Mouse (Mus musculus) intestine, embryonic 16.5 days (tissue): ENCODE measurements around the gene Ptprn2. TPM values are rescaled to one million over a fixed set of nuclear protein-coding genes. Genes with fewer than 3 reads are reported as not detected.

Experiments used
- ATAC-seq: fragments of 200-750 bp; cut with Nextera tagmentation; 2 replicates; pipeline ENCODE4 v1.8.0; 2017; ENCODE audit warnings: moderate TSS enrichment, moderate library complexity
- H3K27ac ChIP-seq: fragments of 300-500 bp; sonication (generic); 2 replicates; pipeline ENCODE4 v1.5.1; 2014; ENCODE audit warnings: mild to moderate bottlenecking, low read length
- H3K27me3 ChIP-seq: fragments of 300-500 bp; sonication (generic); replicated peaks from 2 replicates; pipeline ENCODE4 v1.6.1; 2014; ENCODE audit warnings: low read length, control low read depth, mixed read lengths; ENCODE audit not compliant: control insufficient read depth, insufficient read depth
- H3K36me3 ChIP-seq: fragments of 300-500 bp; sonication (generic); 2 replicates; pipeline ENCODE4 v1.6.1; 2014; ENCODE audit warnings: low read length, control low read depth; ENCODE audit not compliant: control insufficient read depth, insufficient read depth
- H3K4me1 ChIP-seq: fragments of 300-500 bp; sonication (generic); 2 replicates; pipeline ENCODE4 v1.6.1; 2014; ENCODE audit warnings: low read length, control low read depth, mixed read lengths; ENCODE audit not compliant: control insufficient read depth, insufficient read depth
- H3K4me2 ChIP-seq: fragments of 300-500 bp; sonication (generic); 2 replicates; pipeline ENCODE4 v1.6.1; 2014; ENCODE audit warnings: low read depth, low read length, control low read depth
- H3K4me3 ChIP-seq: fragments of 300-500 bp; sonication (generic); 2 replicates; pipeline ENCODE4 v1.5.1; 2014; ENCODE audit warnings: mild to moderate bottlenecking, low read length
- H3K9ac ChIP-seq: fragments of 300-500 bp; sonication (generic); 2 replicates; pipeline ENCODE4 v1.6.1; 2014; ENCODE audit warnings: low read depth, low read length
- H3K9me3 ChIP-seq: fragments of 300-500 bp; sonication (generic); 2 replicates; pipeline ENCODE4 v1.6.1; 2016; ENCODE audit warnings: low read length, control low read depth; ENCODE audit not compliant: control insufficient read depth
- WGBS: fragments of 180-500 bp; shearing (Covaris S2); extraction: QIAGEN DNeasy Blood & Tissue Kit; methylation state at CpG from one replicate; pipeline ENCODE4 v1.1.7; 2014; 5-methylcytosine and 5-hydroxymethylcytosine counted together
- polyA plus RNA-seq: library from polyadenylated mRNA; unstranded; fragments of >200 nt; fragmentation: Nextera tagmentation; extraction: Ambion mirVana; gene quantifications from 2 replicates; pipeline ENCODE4 v1.2.1, GENCODE M21; 2015

Ptprn2 gene
- polyA plus RNA-seq, 1 experiment from 2014 or later, result 1.8 TPM

DNA sequence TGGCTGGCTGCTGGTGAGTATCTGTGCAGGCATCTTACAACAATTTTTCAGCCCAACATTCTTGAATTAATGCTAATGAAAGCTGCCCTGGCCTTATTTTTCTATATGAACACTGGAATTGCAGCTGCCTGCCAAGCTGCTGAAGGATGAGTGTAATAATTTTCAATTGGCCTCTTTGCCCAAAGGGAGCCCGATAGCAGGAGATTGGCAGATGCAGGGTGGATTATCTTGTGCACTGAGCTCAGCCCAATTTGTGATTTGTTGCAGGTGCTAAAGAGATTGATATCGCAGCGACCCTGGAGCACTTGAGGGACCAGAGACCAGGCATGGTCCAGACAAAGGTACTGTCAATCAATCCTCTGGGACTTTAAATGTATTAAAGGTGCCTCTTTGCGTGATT, 783.8 kb downstream of the Ptprn2 start:
- WGBS, result 72% methylated on average over 4 of the region's 4 CpGs
- Histone ChIP-seq H3K4me1 (no peaks in the 10 kb centered on the region), H3K36me3 (no peaks in the 10 kb centered on the region)

GRCm38 (mm10) chr12:117270199-117270598, 784.7 kb downstream of the Ptprn2 start:
- H3K27ac ChIP-seq, result no peak overlapping the region
- no peaks in the 10 kb centered on the region for H3K4me1 ChIP-seq
- no peaks in the 10 kb centered on the region for H3K36me3 ChIP-seq
- no peak overlapping the region for H3K4me3 ChIP-seq
- no peak overlapping the region for H3K4me2 ChIP-seq
- WGBS, result 80% methylated on average over 4 of the region's 4 CpGs
- H3K9me3 ChIP-seq, result no peaks in the 10 kb centered on the region
- no peaks in the 10 kb centered on the region for H3K27me3 ChIP-seq
- no peak for ATAC-seq
- H3K9ac ChIP-seq, result no peak overlapping the region

More for the DNA sequence above, 783.8 kb downstream of the Ptprn2 start:
- Histone ChIP-seq H3K4me2 (no peak overlapping the region), H3K27me3 (no peaks in the 10 kb centered on the region), H3K27ac (no peak overlapping the region), H3K4me3 (no peak overlapping the region), H3K9me3 (no peaks in the 10 kb centered on the region), H3K9ac (no peak overlapping the region)
- no peak for ATAC-seq

GRCm38 (mm10) chr12:117273166-117273565, 787.6 kb downstream of the Ptprn2 start:
- H3K27ac ChIP-seq, result no peak overlapping the region
- H3K9ac ChIP-seq, result no peak overlapping the region
- H3K4me1 ChIP-seq, result no peaks in the 10 kb centered on the region
- no peaks in the 10 kb centered on the region for H3K27me3 ChIP-seq
- no peak overlapping the region for H3K4me3 ChIP-seq
- no peaks in the 10 kb centered on the region for H3K36me3 ChIP-seq
- ATAC-seq, result no peak
- H3K4me2 ChIP-seq, result no peak overlapping the region
- WGBS, result 13% methylated on average over 4 of the region's 4 CpGs
- no peaks in the 10 kb centered on the region for H3K9me3 ChIP-seq

GRCm38 (mm10) chr12:117274576-117274975, 789.1 kb downstream of the Ptprn2 start:
- ATAC-seq, result no peak
- no peaks in the 10 kb centered on the region for H3K27me3 ChIP-seq
- no peak overlapping the region for H3K9ac ChIP-seq
- H3K9me3 ChIP-seq, result no peaks in the 10 kb centered on the region
- no peaks in the 10 kb centered on the region for H3K4me1 ChIP-seq
- no peak overlapping the region for H3K27ac ChIP-seq
- H3K4me2 ChIP-seq, result no peak overlapping the region
- no peak overlapping the region for H3K4me3 ChIP-seq
- no peaks in the 10 kb centered on the region for H3K36me3 ChIP-seq
- WGBS, result 77% methylated on average over 5 of the region's 5 CpGs

DNA sequence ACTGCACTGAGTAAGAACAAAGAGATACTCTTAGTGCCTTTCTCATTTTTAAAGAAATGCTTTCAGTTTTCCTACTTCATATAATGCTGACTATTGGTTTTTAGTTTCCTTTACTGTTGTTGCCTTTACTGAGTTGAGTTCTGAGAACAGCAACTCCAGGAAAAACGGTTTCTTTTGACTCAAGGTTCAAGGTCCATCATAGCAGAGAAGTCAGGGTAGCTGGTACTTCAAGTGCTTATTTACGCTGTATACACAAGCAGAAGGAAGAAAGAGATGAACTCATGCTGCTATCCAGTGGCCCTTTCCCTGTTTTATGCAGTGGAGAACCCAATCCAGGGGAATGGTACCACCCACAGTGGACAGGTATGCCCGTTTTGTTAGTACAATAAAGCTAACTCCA, 795.3 kb downstream of the Ptprn2 start:
- H3K9ac ChIP-seq, result no peak overlapping the region
- no peaks in the 10 kb centered on the region for H3K27me3 ChIP-seq
- no peak for ATAC-seq
- H3K4me3 ChIP-seq, result no peak overlapping the region
- H3K36me3 ChIP-seq, result no peaks in the 10 kb centered on the region
- 80% methylated on average over 3 of the region's 3 CpGs for WGBS
- no peaks in the 10 kb centered on the region for H3K4me1 ChIP-seq
- H3K4me2 ChIP-seq, result no peak overlapping the region
- H3K27ac ChIP-seq, result no peak overlapping the region
- H3K9me3 ChIP-seq, result no peaks in the 10 kb centered on the region

DNA sequence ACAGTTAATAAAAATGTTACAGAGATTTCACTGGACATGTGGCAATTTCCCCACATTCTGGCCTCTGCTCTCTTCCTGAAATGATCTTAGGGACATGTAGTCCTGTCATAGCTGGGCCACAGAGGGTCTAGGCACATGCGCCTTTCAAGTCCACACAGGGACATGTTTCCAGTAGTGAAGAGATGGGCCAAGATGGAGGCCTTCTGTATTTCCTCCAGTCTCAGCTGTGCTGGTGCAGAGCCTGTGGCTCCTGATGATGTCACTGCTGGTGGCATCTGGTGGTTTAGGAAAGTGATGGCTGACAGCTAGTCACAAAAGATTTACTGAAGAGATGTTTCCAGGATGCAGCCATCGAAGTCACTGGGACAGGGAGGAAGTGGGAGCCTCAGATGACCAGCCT, 797.1 kb downstream of the Ptprn2 start:
- ATAC-seq, result no peak
- WGBS, result 76% methylated on average over 2 of the region's 2 CpGs

GRCm38 (mm10) chr12:117287456-117287855, 801.9 kb downstream of the Ptprn2 start:
- H3K4me3 ChIP-seq, result no peak overlapping the region
- no peaks in the 10 kb centered on the region for H3K27me3 ChIP-seq
- 49% methylated on average over 2 of the region's 2 CpGs for WGBS
- no peak overlapping the region for H3K4me2 ChIP-seq
- H3K4me1 ChIP-seq, result no peaks in the 10 kb centered on the region
- H3K27ac ChIP-seq, result no peak overlapping the region
- no peaks in the 10 kb centered on the region for H3K36me3 ChIP-seq
- ATAC-seq, result no peak
- no peak overlapping the region for H3K9ac ChIP-seq
- H3K9me3 ChIP-seq, result no peaks in the 10 kb centered on the region

More for the DNA sequence above, 797.1 kb downstream of the Ptprn2 start:
- H3K4me2 ChIP-seq, result no peak overlapping the region
- H3K4me1 ChIP-seq, result no peaks in the 10 kb centered on the region
- H3K27me3 ChIP-seq, result no peaks in the 10 kb centered on the region
- no peak overlapping the region for H3K27ac ChIP-seq
- no peaks in the 10 kb centered on the region for H3K9me3 ChIP-seq
- H3K4me3 ChIP-seq, result no peak overlapping the region
- H3K36me3 ChIP-seq, result no peaks in the 10 kb centered on the region
- H3K9ac ChIP-seq, result no peak overlapping the region

DNA sequence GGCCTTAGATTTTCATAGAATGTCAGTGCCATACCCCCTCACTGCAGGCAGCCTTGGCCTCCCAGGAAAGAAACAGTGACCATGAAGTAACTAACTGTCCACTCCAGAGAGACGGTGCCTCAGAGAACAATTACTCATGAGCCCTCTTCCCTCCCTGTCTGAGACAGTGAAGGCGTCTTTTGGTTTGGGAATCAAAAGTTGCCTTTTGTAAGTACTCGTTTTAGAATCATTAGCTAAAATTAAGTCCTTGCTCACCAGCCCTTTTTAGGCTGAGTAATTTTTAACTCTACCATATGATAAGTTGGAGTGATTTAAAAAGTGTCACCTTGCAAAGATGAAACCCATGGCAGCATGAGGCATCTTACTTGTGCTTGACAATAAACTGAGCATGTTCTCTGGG, 806.4 kb downstream of the Ptprn2 start:
- WGBS, result 72% methylated on average over 3 of the region's 3 CpGs
- no peak overlapping the region for H3K4me3 ChIP-seq

GRCm38 (mm10) chr12:117296792-117297191, 811.3 kb downstream of the Ptprn2 start:
- H3K4me2 ChIP-seq, result no peak overlapping the region
- no peaks in the 10 kb centered on the region for H3K4me1 ChIP-seq
- no peaks in the 10 kb centered on the region for H3K9me3 ChIP-seq
- H3K9ac ChIP-seq, result no peak overlapping the region
- H3K4me3 ChIP-seq, result no peak overlapping the region
- H3K27me3 ChIP-seq, result no peaks in the 10 kb centered on the region
- ATAC-seq, result no peak
- no peak overlapping the region for H3K27ac ChIP-seq
- WGBS, result 48% methylated on average over 2 of the region's 2 CpGs
- H3K36me3 ChIP-seq, result no peaks in the 10 kb centered on the region

More for the DNA sequence above, 806.4 kb downstream of the Ptprn2 start:
- Histone ChIP-seq H3K36me3 (no peaks in the 10 kb centered on the region), H3K27me3 (no peaks in the 10 kb centered on the region), H3K4me2 (no peak overlapping the region), H3K4me1 (no peaks in the 10 kb centered on the region), H3K27ac (no peak overlapping the region), H3K9me3 (no peaks in the 10 kb centered on the region), H3K9ac (no peak overlapping the region)
- ATAC-seq, result no peak

- Histone ChIP-seq H3K27me3 (no peaks in the 10 kb centered on the region), H3K9ac (no peak overlapping the region), H3K9me3 (no peaks in the 10 kb centered on the region), H3K4me1 (no peaks in the 10 kb centered on the region), H3K4me2 (no peak overlapping the region), H3K4me3 (no peak overlapping the region), H3K27ac (no peak overlapping the region), H3K36me3 (no peaks in the 10 kb centered on the region)
- no peak for ATAC-seq
- 85% methylated on average over 3 of the region's 3 CpGs for WGBS
Measured at GRCm38 (mm10) chr12:117299084-117299483, 813.6 kb downstream of the Ptprn2 start.
